Mouse (Mus musculus): ENCODE results near the gene Lsamp.
"Not testable (repeated sequence)": the region's sequence is repeated elsewhere in the genome, so short reads cannot be mapped to it uniquely, and the experiment has no call there.

The Lsamp gene

DNA sequence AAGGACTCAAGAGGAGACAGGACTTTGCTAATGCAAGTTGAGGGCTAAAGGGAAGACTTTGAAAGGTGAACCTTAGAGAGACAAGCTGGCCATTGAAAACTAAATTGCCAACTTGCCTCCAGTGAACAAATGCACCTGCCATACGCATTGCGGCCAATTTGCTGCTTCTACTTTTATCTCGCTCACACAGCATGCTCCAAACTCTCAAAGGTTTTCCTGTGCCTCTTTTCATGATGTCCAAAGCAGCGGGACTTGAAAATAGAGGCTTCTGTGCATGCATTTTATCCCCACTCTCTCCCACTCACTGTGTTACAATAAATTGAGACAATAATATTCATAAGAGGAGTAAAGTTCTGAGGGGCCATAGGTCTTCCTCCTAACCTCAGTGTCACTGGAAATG lies 1945.4 kb downstream of the Lsamp start:
- DNase-seq (ENCODE audit: extremely low spot score): no peak

GRCm38 (mm10) chr16:41935701-41936100 lies 1951.5 kb downstream of the Lsamp start:
- DNase-seq (ENCODE audit: extremely low spot score): no peak

GRCm38 (mm10) chr16:41936908-41937595 lies 1952.9 kb downstream of the Lsamp start:
- no peak for DNase-seq (ENCODE audit: extremely low spot score)

- DNase-seq (ENCODE audit: extremely low spot score): no peak
These were observed 1953.4 kb downstream of the Lsamp start for GRCm38 (mm10) chr16:41937596-41937990.

DNA sequence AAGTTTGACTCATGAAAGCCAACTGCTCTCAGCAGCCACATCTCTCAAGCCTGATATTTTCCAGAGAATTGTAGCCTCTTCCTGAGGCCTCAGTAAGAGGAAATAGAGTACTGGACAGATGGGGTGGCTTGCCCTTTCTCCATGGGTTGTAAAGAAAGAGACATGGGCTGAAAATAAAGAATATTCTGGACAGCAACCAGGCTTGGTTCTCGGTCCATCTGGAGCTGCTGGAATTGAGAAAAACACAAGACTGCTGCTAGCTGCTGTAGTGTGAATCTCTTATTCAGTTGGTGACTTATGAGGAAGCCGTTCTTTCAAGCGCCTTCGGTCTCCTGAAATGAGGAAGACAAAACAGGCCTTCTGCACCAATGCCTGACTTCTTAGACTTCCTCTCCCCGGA lies 1954.1 kb downstream of the Lsamp start:
- no peak for DNase-seq (ENCODE audit: extremely low spot score)

DNA sequence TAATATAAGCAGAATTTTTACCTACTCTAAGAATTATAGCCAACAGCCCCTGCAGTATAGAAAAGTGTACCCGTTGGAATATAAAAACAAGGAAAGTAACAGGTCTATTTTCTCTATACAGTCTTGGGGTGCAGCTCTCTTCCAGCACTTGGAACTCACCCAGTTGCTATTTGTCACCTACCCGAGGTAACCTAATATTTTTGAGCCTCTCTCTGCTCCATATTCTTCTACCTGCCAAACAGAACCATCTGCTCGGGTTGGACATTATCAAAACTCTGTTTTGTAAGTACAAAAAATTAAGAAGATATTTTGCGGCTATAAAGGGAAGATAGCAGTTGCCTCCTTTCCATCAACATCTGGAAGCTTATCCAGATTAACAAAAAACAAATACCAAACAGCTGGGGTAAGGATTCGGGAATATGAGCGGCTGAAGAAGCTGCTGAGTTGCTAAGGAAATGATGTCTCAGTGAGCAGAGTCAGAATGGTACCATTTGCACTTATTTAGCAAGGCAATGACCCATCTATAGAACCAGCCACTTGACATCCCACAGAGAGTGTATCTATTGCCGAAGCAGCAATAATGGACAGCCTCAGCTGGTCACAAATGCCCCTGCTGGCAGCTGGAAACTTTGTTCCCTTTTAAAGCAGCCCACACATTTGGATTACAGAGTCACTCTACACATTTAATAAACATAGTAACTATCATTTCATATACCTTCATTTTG lies 1957.6 kb downstream of the Lsamp start:
- DNase-seq (ENCODE audit: extremely low spot score): no peak

- DNase-seq (ENCODE audit: extremely low spot score): no peak
These were observed 1973.7 kb downstream of the Lsamp start for GRCm38 (mm10) chr16:41957811-41958210.

DNA sequence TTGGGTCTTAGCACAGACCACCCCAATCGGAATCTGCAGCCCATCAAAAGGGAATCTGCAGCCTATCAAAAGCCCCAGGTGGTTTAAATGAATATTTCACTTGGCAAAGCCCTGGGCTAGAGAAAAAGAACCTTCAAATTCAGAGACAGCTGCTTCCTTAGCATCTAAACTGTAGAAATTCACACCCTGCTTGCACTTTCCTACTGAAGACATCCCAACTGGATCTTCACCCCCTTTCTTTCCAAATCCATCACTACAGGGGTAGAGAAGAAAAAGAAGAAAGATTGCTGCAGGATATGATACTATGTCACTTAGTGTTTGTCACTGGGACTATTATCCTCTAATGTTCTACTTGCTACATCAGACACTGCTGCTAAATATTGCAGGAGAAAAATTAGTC lies 1981.5 kb downstream of the Lsamp start:
- no peak for DNase-seq (ENCODE audit: extremely low spot score)

DNA sequence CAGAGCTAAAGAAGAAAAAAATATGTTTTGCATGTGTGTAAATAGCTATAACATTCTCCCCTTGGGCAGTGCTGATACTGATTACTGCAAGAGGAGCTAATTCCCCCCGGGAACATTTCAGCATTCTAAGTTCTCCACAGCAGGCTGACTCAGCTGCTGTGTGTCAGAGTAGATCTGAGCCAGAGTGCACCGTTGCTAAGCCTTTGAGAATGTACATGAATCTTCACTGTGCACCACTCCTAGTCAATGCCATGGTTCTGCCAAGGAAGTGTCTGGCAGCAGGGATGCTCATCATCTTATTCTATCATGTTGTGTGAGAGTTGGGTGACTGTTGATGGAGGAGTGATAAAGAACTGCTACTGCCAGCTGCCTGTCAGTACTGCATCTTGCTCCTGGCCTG lies 1985.1 kb downstream of the Lsamp start:
- DNase-seq (ENCODE audit: extremely low spot score): no peak

- DNase-seq (ENCODE audit: extremely low spot score): no peak
These were observed 1990.9 kb downstream of the Lsamp start for GRCm38 (mm10) chr16:41974866-41975719.

DNA sequence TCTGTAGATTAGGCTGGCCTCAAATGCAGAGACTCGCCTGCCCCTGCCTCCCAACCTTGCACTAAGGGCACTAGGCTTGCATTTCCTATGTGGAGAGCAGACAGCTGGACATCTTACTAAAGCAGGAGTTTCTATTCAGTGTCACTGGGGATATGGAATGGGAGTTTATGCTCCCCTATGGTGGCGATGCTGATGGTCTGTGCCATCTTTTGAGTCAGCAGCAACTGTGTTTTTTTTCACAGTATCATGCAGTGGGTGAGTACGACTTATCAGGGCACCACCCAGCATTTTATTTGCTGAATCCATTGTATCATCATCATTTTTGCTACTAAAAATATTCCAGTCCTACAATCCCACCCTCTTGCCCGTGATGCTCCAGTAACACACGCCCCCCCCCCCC lies 1992.7 kb downstream of the Lsamp start:
- DNase-seq (ENCODE audit: extremely low spot score): no peak

GRCm38 (mm10) chr16:41996956-41997355 lies 2012.8 kb downstream of the Lsamp start:
- no peak for DNase-seq (ENCODE audit: extremely low spot score)

- DNase-seq (ENCODE audit: extremely low spot score): no peak
These were observed 2018.8 kb downstream of the Lsamp start for GRCm38 (mm10) chr16:42002925-42003324.

- not testable (repeated sequence) for DNase-seq (ENCODE audit: extremely low spot score)
These were observed 2019.3 kb downstream of the Lsamp start for GRCm38 (mm10) chr16:42003506-42003905.

- DNase-seq (ENCODE audit: extremely low spot score): no peak
These were observed 2020.0 kb downstream of the Lsamp start for GRCm38 (mm10) chr16:42004166-42004565.

DNA sequence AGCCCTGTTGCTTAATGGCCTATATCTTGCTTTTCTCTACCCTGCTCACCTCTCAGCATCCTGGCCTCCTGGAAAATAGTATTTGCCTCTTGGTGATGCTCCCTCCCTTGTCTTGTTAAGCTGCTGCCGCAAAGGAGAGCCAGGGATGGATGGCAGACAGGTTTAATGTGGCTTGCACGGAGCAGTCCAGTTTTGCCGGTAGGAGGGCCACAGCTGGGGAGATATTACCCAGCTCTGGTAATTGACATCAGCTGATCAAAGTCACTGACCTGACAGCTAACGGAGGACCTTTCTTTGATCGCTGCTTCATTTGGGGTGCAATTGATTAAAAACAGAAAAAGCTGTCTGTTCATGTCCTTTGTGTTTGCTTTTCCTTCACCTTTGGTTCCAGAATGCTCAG lies 2030.8 kb downstream of the Lsamp start:
- no peak for DNase-seq (ENCODE audit: extremely low spot score)

- DNase-seq (ENCODE audit: extremely low spot score): no peak
These were observed 2031.3 kb downstream of the Lsamp start for GRCm38 (mm10) chr16:42015443-42015842.

- DNase-seq (ENCODE audit: extremely low spot score): no peak
These were observed 2032.9 kb downstream of the Lsamp start for GRCm38 (mm10) chr16:42016791-42017643.

GRCm38 (mm10) chr16:42022566-42022965 lies 2038.4 kb downstream of the Lsamp start:
- DNase-seq (ENCODE audit: extremely low spot score): no peak

DNA sequence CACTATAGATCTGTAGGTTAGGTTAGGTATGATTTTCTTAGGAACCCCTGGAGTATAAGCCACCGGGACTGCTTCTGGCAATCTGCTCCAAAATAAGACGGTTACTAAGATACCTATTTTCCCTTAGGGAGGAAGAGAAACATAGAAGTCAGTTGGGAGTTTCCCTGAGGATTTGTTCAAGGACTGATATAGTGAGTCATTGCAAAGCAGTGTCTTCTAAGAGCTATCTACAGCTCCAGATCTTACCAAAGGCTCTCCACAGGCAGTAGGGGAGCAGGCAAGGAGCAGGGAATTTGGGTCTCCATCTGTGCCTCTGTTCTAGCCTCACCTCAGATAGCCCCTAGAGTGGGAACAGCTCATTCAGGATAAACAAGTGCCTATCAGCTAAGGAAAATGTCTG lies 2047.9 kb downstream of the Lsamp start:
- no peak for DNase-seq (ENCODE audit: extremely low spot score)

DNA sequence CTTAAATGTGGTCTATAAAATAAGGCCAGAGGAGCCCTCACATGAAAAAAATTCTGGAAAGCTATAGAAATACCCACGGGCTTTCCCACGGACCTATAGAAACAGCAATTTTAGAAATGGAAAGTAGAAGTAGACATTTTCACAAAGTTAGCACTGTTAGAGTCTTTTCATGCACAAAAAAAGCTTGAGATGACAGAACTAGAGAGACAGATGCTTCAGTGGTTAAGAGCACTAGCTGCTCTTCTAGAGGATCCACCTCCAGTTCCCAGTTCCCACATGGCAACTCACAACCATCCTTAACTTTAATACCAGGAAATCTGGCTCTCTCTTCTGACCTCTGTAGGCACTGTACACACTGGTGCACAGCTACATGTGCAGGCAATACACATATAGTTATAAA lies 2049.3 kb downstream of the Lsamp start:
- DNase-seq (ENCODE audit: extremely low spot score): no peak

GRCm38 (mm10) chr16:42048138-42048537 lies 2064.0 kb downstream of the Lsamp start:
- no peak for DNase-seq (ENCODE audit: extremely low spot score)
